Mouse (Mus musculus) liver, embryonic 13.5 days (tissue): Measurements from ENCODE around the gene Trpm3. TPM values are rescaled to one million over a fixed set of nuclear protein-coding genes. Genes with fewer than 3 reads are reported as not detected.

Experiments used
- ATAC-seq: fragments of 200-750 bp; cut with Nextera tagmentation; 2 replicates; pipeline ENCODE4 v1.8.0; 2017; ENCODE audit warnings: low read depth, mild to moderate bottlenecking, moderate number of reproducible peaks, moderate library complexity
- DNase-seq: peaks from one replicate; pipeline ENCODE4 v3.0.0; 2022
- H3K27ac ChIP-seq: fragments of 300-500 bp; sonication (generic); 2 replicates; pipeline ENCODE4 v1.5.1; 2015; ENCODE audit warnings: moderate library complexity, mild to moderate bottlenecking, inconsistent platforms
- H3K27me3 ChIP-seq: fragments of 300-500 bp; sonication (generic); 2 replicates; pipeline ENCODE4 v1.6.1; 2015; ENCODE audit warnings: mild to moderate bottlenecking, inconsistent platforms
- H3K36me3 ChIP-seq: fragments of 300-500 bp; sonication (generic); 2 replicates; pipeline ENCODE4 v1.6.1; 2015; ENCODE audit warnings: mild to moderate bottlenecking, inconsistent platforms
- H3K4me1 ChIP-seq: fragments of 300-500 bp; sonication (generic); replicated peaks from 2 replicates; pipeline ENCODE4 v1.6.1; 2015; ENCODE audit warnings: inconsistent platforms
- H3K4me2 ChIP-seq: fragments of 300-500 bp; sonication (generic); 2 replicates; pipeline ENCODE4 v1.6.1; 2015; ENCODE audit warnings: inconsistent platforms, mild to moderate bottlenecking, moderate library complexity
- H3K4me3 ChIP-seq: fragments of 300-500 bp; sonication (generic); replicated peaks from 2 replicates; pipeline ENCODE4 v1.5.1; 2015; ENCODE audit warnings: mild to moderate bottlenecking, inconsistent platforms
- H3K9ac ChIP-seq: fragments of 300-500 bp; sonication (generic); 2 replicates; pipeline ENCODE4 v1.6.1; 2015; ENCODE audit warnings: mild to moderate bottlenecking, inconsistent platforms
- H3K9me3 ChIP-seq: fragments of 300-500 bp; sonication (generic); replicated peaks from 2 replicates; pipeline ENCODE4 v1.6.1; 2016; ENCODE audit warnings: inconsistent platforms
- WGBS: fragments of 180-500 bp; shearing (Covaris S2); methylation state at CpG from one replicate; pipeline ENCODE4 v1.1.7; 2015; ENCODE audit not compliant: insufficient replicate concordance; 5-methylcytosine and 5-hydroxymethylcytosine counted together
- polyA plus RNA-seq: library from polyadenylated mRNA; unstranded; fragments of >200 nt; fragmentation: Nextera tagmentation; extraction: Ambion mirVana; gene quantifications from 2 replicates; pipeline ENCODE4 v1.2.1, GENCODE M21; 2015

Trpm3 gene
- polyA plus RNA-seq, 1 experiment from 2014 or later: 0.08 TPM

- Histone ChIP-seq H3K4me3 (no peak overlapping the region), H3K4me2 (no peak overlapping the region), H3K9me3 (no peaks in the 10 kb centered on the region), H3K27ac (no peak overlapping the region), H3K27me3 (no peaks in the 10 kb centered on the region), H3K36me3 (no peaks in the 10 kb centered on the region), H3K9ac (no peak overlapping the region), H3K4me1 (no peaks in the 10 kb centered on the region)
- whole genome bisulfite sequencing: 54% methylated on average over 3 of the region's 3 CpGs
- ATAC-seq (no peak), DNase-seq (no peak)
Measured at GRCm38 (mm10) chr19:22935067-22935466, 796.2 kb downstream of the Trpm3 start.

GRCm38 (mm10) chr19:22938848-22939724 is 800.2 kb downstream of the Trpm3 start:
- no peak overlapping the region for H3K9ac ChIP-seq
- no peaks in the 10 kb centered on the region for H3K36me3 ChIP-seq
- DNase-seq (no peak), ATAC-seq (no peak)
- H3K4me3 ChIP-seq: no peak overlapping the region
- WGBS: 56% methylated on average over 14 of the region's 14 CpGs
- no peak overlapping the region for H3K27ac ChIP-seq
- no peaks in the 10 kb centered on the region for H3K27me3 ChIP-seq
- no peaks in the 10 kb centered on the region for H3K4me1 ChIP-seq
- no peak overlapping the region for H3K4me2 ChIP-seq
- no peaks in the 10 kb centered on the region for H3K9me3 ChIP-seq

- no peaks in the 10 kb centered on the region for H3K4me1 ChIP-seq
- DNase-seq (no peak), ATAC-seq (no peak)
- no peak overlapping the region for H3K4me3 ChIP-seq
- H3K36me3 ChIP-seq: no peaks in the 10 kb centered on the region
- no peak overlapping the region for H3K9ac ChIP-seq
- H3K9me3 ChIP-seq: no peaks in the 10 kb centered on the region
- no peaks in the 10 kb centered on the region for H3K27me3 ChIP-seq
- 57% methylated on average over 5 of the region's 5 CpGs for WGBS
- H3K27ac ChIP-seq: no peak overlapping the region
- H3K4me2 ChIP-seq: no peak overlapping the region
Measured at GRCm38 (mm10) chr19:22939836-22940235, 801.0 kb downstream of the Trpm3 start.

GRCm38 (mm10) chr19:22940487-22940886 is 801.6 kb downstream of the Trpm3 start:
- no peak overlapping the region for H3K4me3 ChIP-seq
- H3K36me3 ChIP-seq: no peaks in the 10 kb centered on the region
- H3K27ac ChIP-seq: no peak overlapping the region
- H3K9me3 ChIP-seq: no peaks in the 10 kb centered on the region
- no peak overlapping the region for H3K4me2 ChIP-seq
- ATAC-seq (no peak), DNase-seq (no peak)
- WGBS: 32% methylated on average over 5 of the region's 5 CpGs
- H3K4me1 ChIP-seq: no peaks in the 10 kb centered on the region
- no peaks in the 10 kb centered on the region for H3K27me3 ChIP-seq
- H3K9ac ChIP-seq: no peak overlapping the region

- Histone ChIP-seq H3K36me3 (no peaks in the 10 kb centered on the region), H3K9me3 (no peaks in the 10 kb centered on the region), H3K4me1 (no peaks in the 10 kb centered on the region), H3K9ac (no peak overlapping the region), H3K27ac (no peak overlapping the region), H3K27me3 (no peaks in the 10 kb centered on the region), H3K4me3 (no peak overlapping the region), H3K4me2 (no peak overlapping the region)
- WGBS: 75% methylated on average over 9 of the region's 9 CpGs
- DNase-seq (no peak), ATAC-seq (no peak)
Measured at GRCm38 (mm10) chr19:22940956-22941355, 802.1 kb downstream of the Trpm3 start.

GRCm38 (mm10) chr19:22952480-22952879 is 813.6 kb downstream of the Trpm3 start:
- no peaks in the 10 kb centered on the region for H3K4me1 ChIP-seq
- H3K9me3 ChIP-seq: no peaks in the 10 kb centered on the region
- WGBS: 63% methylated on average over 3 of the region's 3 CpGs
- H3K36me3 ChIP-seq: no peaks in the 10 kb centered on the region
- H3K9ac ChIP-seq: no peak overlapping the region
- no peak overlapping the region for H3K4me2 ChIP-seq
- H3K4me3 ChIP-seq: no peak overlapping the region
- H3K27ac ChIP-seq: no peak overlapping the region
- no peaks in the 10 kb centered on the region for H3K27me3 ChIP-seq
- DNase-seq (no peak), ATAC-seq (no peak)

- Histone ChIP-seq H3K9ac (no peak overlapping the region), H3K27ac (no peak overlapping the region), H3K27me3 (no peaks in the 10 kb centered on the region), H3K4me1 (no peaks in the 10 kb centered on the region), H3K9me3 (no peaks in the 10 kb centered on the region), H3K4me2 (no peak overlapping the region), H3K4me3 (no peak overlapping the region), H3K36me3 (no peaks in the 10 kb centered on the region)
- 55% methylated on average over 4 of the region's 4 CpGs for WGBS
- DNase-seq (no peak), ATAC-seq (no peak)
Measured at GRCm38 (mm10) chr19:22953191-22953590, 814.3 kb downstream of the Trpm3 start.

GRCm38 (mm10) chr19:22958414-22958813 is 819.6 kb downstream of the Trpm3 start:
- H3K27ac ChIP-seq: no peak overlapping the region
- no peak overlapping the region for H3K4me3 ChIP-seq
- no peak overlapping the region for H3K4me2 ChIP-seq
- no peaks in the 10 kb centered on the region for H3K36me3 ChIP-seq
- no peaks in the 10 kb centered on the region for H3K9me3 ChIP-seq
- WGBS: 63% methylated on average over 4 of the region's 4 CpGs
- ATAC-seq (no peak), DNase-seq (no peak)
- H3K27me3 ChIP-seq: no peaks in the 10 kb centered on the region
- no peak overlapping the region for H3K9ac ChIP-seq
- no peaks in the 10 kb centered on the region for H3K4me1 ChIP-seq

- Histone ChIP-seq H3K27ac (no peak overlapping the region), H3K4me1 (no peaks in the 10 kb centered on the region), H3K9me3 (no peaks in the 10 kb centered on the region), H3K27me3 (no peaks in the 10 kb centered on the region), H3K4me3 (no peak overlapping the region), H3K36me3 (no peaks in the 10 kb centered on the region), H3K4me2 (no peak overlapping the region), H3K9ac (no peak overlapping the region)
- WGBS: 60% methylated on average over 14 of the region's 14 CpGs
- ATAC-seq (no peak), DNase-seq (no peak)
Measured at GRCm38 (mm10) chr19:22960450-22961265, 821.8 kb downstream of the Trpm3 start.

GRCm38 (mm10) chr19:22962001-22962708 is 823.3 kb downstream of the Trpm3 start:
- H3K27me3 ChIP-seq: no peaks in the 10 kb centered on the region
- H3K4me2 ChIP-seq: no peak overlapping the region
- no peak for ATAC-seq
- H3K9ac ChIP-seq: no peak overlapping the region
- H3K4me1 ChIP-seq: no peaks in the 10 kb centered on the region
- no peak overlapping the region for H3K4me3 ChIP-seq
- H3K9me3 ChIP-seq: no peaks in the 10 kb centered on the region
- DNase-seq: no peak
- no peaks in the 10 kb centered on the region for H3K36me3 ChIP-seq
- 62% methylated on average over 12 of the region's 12 CpGs for WGBS
- H3K27ac ChIP-seq: no peak overlapping the region

GRCm38 (mm10) chr19:22962731-22963130 is 823.9 kb downstream of the Trpm3 start:
- 49% methylated on average over 8 of the region's 8 CpGs for WGBS
- Histone ChIP-seq H3K27ac (no peak overlapping the region), H3K4me1 (no peaks in the 10 kb centered on the region), H3K36me3 (no peaks in the 10 kb centered on the region), H3K9me3 (no peaks in the 10 kb centered on the region), H3K27me3 (no peaks in the 10 kb centered on the region), H3K4me2 (no peak overlapping the region), H3K4me3 (no peak overlapping the region), H3K9ac (no peak overlapping the region)
- ATAC-seq (no peak), DNase-seq (no peak)
